Mouse (Mus musculus) lung, adult 2 months (tissue): ENCODE data around the gene Stt3a. TPM values are rescaled to one million over a fixed set of nuclear protein-coding genes. Genes with fewer than 3 reads are reported as not detected.

ENCODE experiments used
- DNase-seq: peaks from one replicate; pipeline ENCODE4 v3.0.0; 2022
- H3K4me1 ChIP-seq: fragments of 200-500 bp; 2 replicates; pipeline ENCODE4 v1.6.1; 2011; ENCODE audit warnings: low read length; ENCODE audit not compliant: control insufficient read depth, insufficient read depth
- H3K4me3 ChIP-seq: fragments of 200-500 bp; replicated peaks from 2 replicates; pipeline ENCODE3; 2011; ENCODE audit warnings: low read depth, mild to moderate bottlenecking, control low read depth, low read length; ENCODE audit errors: extremely low read depth
- CTCF ChIP-seq: fragments of 200-500 bp; IDR thresholded peaks from 2 replicates; pipeline ENCODE4 v1.5.1; 2011; ENCODE audit warnings: mild to moderate bottlenecking, low read length, control low read depth; ENCODE audit not compliant: insufficient read depth
- POLR2A ChIP-seq: fragments of 200-500 bp; IDR thresholded peaks from 2 replicates; pipeline ENCODE4 v1.6.1; 2011; ENCODE audit warnings: low read depth, mild to moderate bottlenecking, control low read depth, low read length, borderline replicate concordance; ENCODE audit errors: extremely low read depth
- WGBS: fragments of 180-500 bp; shearing (Covaris S2); methylation state at CpG from one replicate; pipeline ENCODE4 v1.1.7; 2018; 5-methylcytosine and 5-hydroxymethylcytosine counted together
- polyA plus RNA-seq: library from polyadenylated mRNA; depleted of rRNA; stranded (reverse); fragments of >200 nt; gene quantifications from 2 replicates; pipeline ENCODE4 v1.2.3, GENCODE M21; 2012

Stt3a gene
- polyA plus RNA-seq, 1 experiment: 254 TPM

- Histone ChIP-seq H3K4me3 (peak within 1 kb of the TSS; percentile 60), H3K4me1 (peaks cover 2% of the 10 kb centered on the region; the same call in 1 of the 2 replicates)
- under 1% methylated on average over 61 of the region's 66 CpGs for WGBS
- DNase-seq: peak; percentile 95
- no peak for TF ChIP-seq CTCF
- TF ChIP-seq POLR2A: no peak
These were observed 29.5 kb upstream of the Stt3a start, which contains the start of gene Ei24 for GRCm38 (mm10) chr9:36796781-36797555. TSS of gene Ei24 (minus strand) at chr9:36797393.

DNA sequence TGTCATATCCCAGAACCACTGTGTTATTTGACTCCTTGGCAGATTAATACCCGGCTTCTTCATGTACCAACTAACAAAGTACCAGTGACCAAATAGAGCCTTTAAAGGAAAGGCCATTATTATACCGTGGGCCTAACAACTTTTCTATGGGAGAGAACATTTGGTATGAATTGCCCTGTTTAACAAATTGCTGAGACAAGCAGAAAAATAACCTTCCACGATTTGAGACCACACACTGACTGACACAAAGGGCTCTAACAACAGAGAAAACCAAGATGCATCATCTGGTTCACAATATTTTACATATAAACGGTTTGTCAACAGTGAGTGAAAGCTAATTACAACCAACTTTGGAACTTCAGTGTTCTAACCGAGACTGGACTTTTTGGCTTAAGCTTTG lies 28.7 kb upstream of the Stt3a start:
- TF ChIP-seq CTCF (no peak), POLR2A (no peak)
- Histone ChIP-seq H3K4me1 (peaks cover 2% of the 10 kb centered on the region; the same call in 1 of the 2 replicates), H3K4me3 (peak overlapping the region; percentile 60)
- no peak for DNase-seq
- 15% methylated on average over 5 of the region's 5 CpGs for WGBS

DNA sequence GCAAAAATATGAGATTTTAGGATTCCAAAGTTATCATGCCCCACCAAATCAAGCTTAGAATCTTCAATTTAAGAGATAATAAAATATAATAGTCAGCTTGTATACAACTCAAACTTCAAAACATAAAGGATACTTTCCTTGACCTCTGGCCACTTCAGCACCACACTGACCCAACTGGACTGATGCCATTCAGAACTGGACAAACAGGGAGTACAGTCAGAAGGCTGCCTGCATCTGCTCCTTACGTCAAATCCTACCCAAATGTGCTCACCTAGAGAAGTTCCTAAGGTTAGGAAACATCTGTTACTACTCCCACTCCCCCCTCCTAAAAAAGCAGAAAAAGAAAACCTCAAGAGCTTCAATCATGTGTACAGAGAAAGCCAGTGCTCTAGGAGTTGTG lies 28.1 kb upstream of the Stt3a start:
- TF ChIP-seq POLR2A: no peak
- no peak for TF ChIP-seq CTCF
- 46% methylated on average over 1 of the region's 1 CpGs for WGBS
- Histone ChIP-seq H3K4me3 (no peak overlapping the region), H3K4me1 (peaks cover 2% of the 10 kb centered on the region; the same call in 1 of the 2 replicates)
- DNase-seq: no peak

- 77% methylated on average over 2 of the region's 2 CpGs for WGBS
- Histone ChIP-seq H3K4me1 (peaks cover 2% of the 10 kb centered on the region; the same call in 1 of the 2 replicates), H3K4me3 (no peak overlapping the region)
- TF ChIP-seq CTCF: no peak
- no peak for TF ChIP-seq POLR2A
- no peak for DNase-seq
These were observed 27.0 kb upstream of the Stt3a start for GRCm38 (mm10) chr9:36794487-36794886.

DNA sequence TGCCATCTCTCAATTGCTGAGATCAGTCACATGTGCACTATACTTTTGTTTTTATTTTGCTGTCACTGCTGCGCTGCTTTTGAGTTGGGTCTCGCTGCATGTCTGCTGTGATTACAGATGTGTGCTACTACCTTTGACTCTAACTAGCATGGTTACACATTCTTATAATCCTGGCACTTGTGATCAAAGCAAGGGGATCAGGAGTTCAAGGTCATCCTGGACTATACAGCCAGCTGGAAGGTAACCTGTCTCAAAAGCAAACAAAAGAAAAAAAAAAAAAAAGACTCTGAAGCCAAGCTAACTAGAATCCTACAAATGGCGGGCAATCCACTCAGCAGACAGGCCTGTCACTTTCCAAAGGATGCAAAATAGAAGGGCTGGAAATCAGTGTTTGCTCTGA lies 24.7 kb upstream of the Stt3a start:
- TF ChIP-seq POLR2A (no peak), CTCF (no peak)
- WGBS: 91% methylated on average over 3 of the region's 3 CpGs
- DNase-seq: no peak
- Histone ChIP-seq H3K4me3 (no peak overlapping the region), H3K4me1 (peaks cover 2% of the 10 kb centered on the region; the same call in 1 of the 2 replicates)

- H3K4me1 ChIP-seq: no peaks in the 10 kb centered on the region
- WGBS: 90% methylated on average over 2 of the region's 2 CpGs
- no peak for TF ChIP-seq POLR2A
- no peak for TF ChIP-seq CTCF
These were observed 16.4 kb upstream of the Stt3a start for GRCm38 (mm10) chr9:36783921-36784320.

DNA sequence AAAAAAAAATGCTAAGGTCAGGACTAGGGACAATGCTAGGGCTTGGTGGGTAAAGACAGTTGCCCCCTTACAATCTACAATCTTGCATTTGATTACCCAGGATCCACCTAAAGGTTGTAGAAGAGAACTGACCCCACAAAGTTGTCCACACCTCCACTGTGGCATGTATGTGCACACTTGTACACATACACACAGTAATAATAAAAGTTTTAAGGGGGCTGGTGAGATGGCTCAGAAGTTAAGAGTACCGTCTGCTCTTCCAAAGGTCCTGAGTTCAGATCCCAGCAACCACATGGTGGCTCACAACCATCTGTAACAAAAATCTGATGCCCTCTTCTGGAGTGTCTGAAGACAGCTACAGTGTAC lies 1.6 kb upstream of the Stt3a start:
- H3K4me1 ChIP-seq: peaks cover 2% of the 10 kb centered on the region; the same call in 1 of the 2 replicates
- WGBS: 80% methylated on average over 1 of the region's 1 CpGs
- TF ChIP-seq CTCF (no peak), POLR2A (no peak)
- no peak for DNase-seq
- no peak overlapping the region for H3K4me3 ChIP-seq

More at GRCm38 (mm10) chr9:36783921-36784320, 16.4 kb upstream of the Stt3a start:
- DNase-seq: no peak
- H3K4me3 ChIP-seq: no peak overlapping the region

GRCm38 (mm10) chr9:36768156-36769047 lies 923 bp upstream of the Stt3a start:
- peak overlapping the region; percentile 78 for H3K4me3 ChIP-seq
- H3K4me1 ChIP-seq: peaks cover 2% of the 10 kb centered on the region; the same call in 1 of the 2 replicates
- DNase-seq: peak; percentile 58
- WGBS: 12% methylated on average over 25 of the region's 25 CpGs
- TF ChIP-seq POLR2A (no peak), CTCF (no peak)

- TF ChIP-seq CTCF (no peak), POLR2A (no peak)
- 93% methylated on average over 1 of the region's 1 CpGs for whole genome bisulfite sequencing
These were observed 3.1 kb downstream of the Stt3a start for GRCm38 (mm10) chr9:36764378-36764777.

More at GRCm38 (mm10) chr9:36764378-36764777, 3.1 kb downstream of the Stt3a start:
- Histone ChIP-seq H3K4me3 (no peak overlapping the region), H3K4me1 (peaks cover 2% of the 10 kb centered on the region; the same call in 1 of the 2 replicates)
- no peak for DNase-seq
